Mouse (Mus musculus): ENCODE measurements around the gene Smarcb1. TPM values are rescaled to one million over a fixed set of nuclear protein-coding genes. Genes with fewer than 3 reads are reported as not detected.

Smarcb1 gene
- total and polyA plus RNA-seq, 3 experiments: 76.2 to 96.0 (median 94.9) TPM

DNA sequence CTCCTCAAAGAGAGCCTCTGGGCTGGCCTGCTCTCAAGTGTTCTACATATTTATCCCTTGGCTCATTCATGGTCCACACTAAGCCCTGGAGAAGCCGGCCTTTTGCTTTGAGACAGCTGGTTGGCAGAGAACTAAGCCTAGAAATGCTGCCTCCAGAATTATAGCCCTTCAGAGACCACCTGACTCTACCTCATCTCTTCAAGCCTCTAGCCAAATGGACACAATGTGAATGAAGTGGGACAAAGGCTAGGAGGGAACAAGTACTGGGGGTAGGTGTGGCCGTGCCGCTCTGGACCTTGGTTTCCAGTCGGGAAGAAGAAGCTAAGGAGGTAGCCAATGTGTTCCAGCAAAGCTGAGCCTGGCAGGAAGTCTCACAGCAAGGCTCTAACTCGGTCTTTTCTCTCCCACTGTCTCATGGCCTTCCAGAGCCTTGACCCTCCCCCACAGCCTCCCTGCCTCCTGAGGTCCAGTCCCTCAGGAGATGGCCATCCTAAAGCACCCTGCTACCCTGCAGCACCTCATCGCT is 23.3 kb downstream of the Smarcb1 start:
- no peak for DNase-seq (ENCODE audit: extremely low read depth)
- H3K9ac ChIP-seq (ENCODE audit: insufficient read depth, low read depth): no peak overlapping the region
- H3K36me3 ChIP-seq (replicated peaks in 1 of 2; ENCODE audit: control insufficient read depth in 1 of 2, insufficient read depth in 1 of 2, low read length in 1 of 2): peaks cover 35 to 89% of the 10 kb centered on the region in 2 experiments
- H3K27me3 ChIP-seq (replicated peaks): no peaks in the 10 kb centered on the region
- H3K4me1 ChIP-seq (ENCODE audit: control insufficient read depth in 1 of 2, insufficient read depth in 2 of 2): peaks cover 33 to 62% of the 10 kb centered on the region in 2 experiments
- in situ Hi-C loops (cut with MboI; ENCODE audit: low pct_ligation_motif_present, low pct_unique_long_range_greater_than_20kb, low sequenced_read_pairs): loop anchor here (5.0 kb wide), 1 partner anchor 39 kb away; the partner anchor contains the start of gene Mmp11
- H3K4me2 ChIP-seq (ENCODE audit: insufficient read depth, low read depth, poor library complexity, severe bottlenecking): no peak overlapping the region
- dilution Hi-C loops (cut with MboI; ENCODE audit: extremely low pct_ligation_motif_present, extremely low pct_unique_long_range_greater_than_20kb, low sequenced_read_pairs): no loop called here
- no peak overlapping the region; the same call in 1 of the 2 replicates for H3K27ac ChIP-seq (ENCODE audit: insufficient read depth, low read depth)
- no peak overlapping the region for H3K4me3 ChIP-seq (replicated peaks in 1 of 3; ENCODE audit: low read depth in 2 of 3, low read length in 2 of 3, poor library complexity in 1 of 3)
- no peaks in the 10 kb centered on the region; the same call in 1 of the 2 replicates for H3K79me2 ChIP-seq (replicated peaks; ENCODE audit: control insufficient read depth, extremely low read depth, insufficient read depth, poor library complexity, severe bottlenecking)
- no peaks in the 10 kb centered on the region for H3K9me3 ChIP-seq (replicated peaks; ENCODE audit: low read length)
- peak; percentile 32; the same call in 1 of the 2 replicates for TF ChIP-seq POLR2AphosphoS2 (IDR thresholded peaks at IDR 0.05; ENCODE audit: low read depth, low read length)
- no peak for TF ChIP-seq EP300 (IDR thresholded peaks at IDR 0.05; ENCODE audit: low read length)

DNA sequence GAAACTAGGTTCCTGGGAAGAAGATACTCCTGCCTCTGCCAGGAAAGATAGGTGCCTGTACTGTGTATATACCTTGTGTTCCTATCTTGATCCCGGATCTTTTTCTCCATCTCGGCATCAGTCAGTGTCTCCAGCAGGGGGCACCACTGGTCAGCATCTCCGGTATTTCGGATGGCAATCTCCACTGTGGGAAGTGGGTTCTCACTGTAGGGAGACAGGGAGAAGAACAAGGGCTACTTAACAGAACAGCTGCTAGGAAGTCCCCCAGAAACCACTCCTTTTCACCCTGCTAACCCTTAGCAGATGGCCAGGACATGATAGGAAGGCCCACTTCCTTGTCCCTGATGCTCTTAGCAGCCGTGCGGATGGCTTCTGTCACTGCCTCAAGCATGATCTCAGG is 24.0 kb downstream of the Smarcb1 start:
- H3K27me3 ChIP-seq (replicated peaks): no peaks in the 10 kb centered on the region
- H3K36me3 ChIP-seq (replicated peaks in 1 of 2; ENCODE audit: control insufficient read depth in 1 of 2, insufficient read depth in 1 of 2, low read length in 1 of 2): peaks cover 27 to 81% of the 10 kb centered on the region in 2 experiments
- dilution Hi-C loops (cut with MboI; ENCODE audit: extremely low pct_ligation_motif_present, extremely low pct_unique_long_range_greater_than_20kb, low sequenced_read_pairs): no loop called here
- TF ChIP-seq MEF2A (IDR thresholded peaks at IDR 0.05; ENCODE audit: borderline replicate concordance, low read depth, low read length) (no peak), MXI1 (IDR thresholded peaks at IDR 0.05; ENCODE audit: low read depth, low read length) (no peak), EP300 (IDR thresholded peaks at IDR 0.05; ENCODE audit: low read length) (no peak), POLR2AphosphoS2 (IDR thresholded peaks at IDR 0.05; ENCODE audit: low read depth, low read length) (no peak), SMC3 (IDR thresholded peaks at IDR 0.05; ENCODE audit: low read depth, low read length) (peak; percentile 59), RAD21 (IDR thresholded peaks at IDR 0.05; ENCODE audit: low read depth, low read length) (peak; percentile 41), CTCF (conservative IDR thresholded peaks at IDR 0.05 in 1 of 2, IDR thresholded peaks at IDR 0.05 in 1 of 2; ENCODE audit: low read depth in 2 of 2, low read length in 2 of 2) (peak; percentile 67 to 69), POLR2A (IDR thresholded peaks at IDR 0.05; ENCODE audit: low read depth, low read length) (0 out of 2 replicates have a peak, but pooled peaks have one; percentile 15), ETS1 (conservative IDR thresholded peaks at IDR 0.05; ENCODE audit: low read depth, low read length) (no peak), CHD1 (IDR thresholded peaks at IDR 0.05; ENCODE audit: low read depth, low read length) (no peak)
- no peak overlapping the region for H3K4me2 ChIP-seq (ENCODE audit: insufficient read depth, low read depth, poor library complexity, severe bottlenecking)
- in situ Hi-C loops (cut with MboI; ENCODE audit: low pct_ligation_motif_present, low pct_unique_long_range_greater_than_20kb, low sequenced_read_pairs): loop anchor here (5.0 kb wide), 1 partner anchor 40 kb away; the partner anchor contains the start of gene Mmp11
- no peaks in the 10 kb centered on the region for H3K9me3 ChIP-seq (replicated peaks; ENCODE audit: low read length)
- peak; percentile 52 for DNase-seq (ENCODE audit: extremely low read depth)
- no peak overlapping the region for H3K9ac ChIP-seq (ENCODE audit: insufficient read depth, low read depth)
- no peaks in the 10 kb centered on the region; the same call in 1 of the 2 replicates for H3K79me2 ChIP-seq (replicated peaks; ENCODE audit: control insufficient read depth, extremely low read depth, insufficient read depth, poor library complexity, severe bottlenecking)
- peaks cover 33 to 67% of the 10 kb centered on the region in 2 experiments for H3K4me1 ChIP-seq (ENCODE audit: control insufficient read depth in 1 of 2, insufficient read depth in 2 of 2)
- H3K27ac ChIP-seq (ENCODE audit: insufficient read depth, low read depth): peak overlapping the region; percentile 99; the same call in 1 of the 2 replicates
- H3K4me3 ChIP-seq (replicated peaks in 1 of 3; ENCODE audit: low read depth in 2 of 3, low read length in 2 of 3, poor library complexity in 1 of 3): no peak overlapping the region

DNA sequence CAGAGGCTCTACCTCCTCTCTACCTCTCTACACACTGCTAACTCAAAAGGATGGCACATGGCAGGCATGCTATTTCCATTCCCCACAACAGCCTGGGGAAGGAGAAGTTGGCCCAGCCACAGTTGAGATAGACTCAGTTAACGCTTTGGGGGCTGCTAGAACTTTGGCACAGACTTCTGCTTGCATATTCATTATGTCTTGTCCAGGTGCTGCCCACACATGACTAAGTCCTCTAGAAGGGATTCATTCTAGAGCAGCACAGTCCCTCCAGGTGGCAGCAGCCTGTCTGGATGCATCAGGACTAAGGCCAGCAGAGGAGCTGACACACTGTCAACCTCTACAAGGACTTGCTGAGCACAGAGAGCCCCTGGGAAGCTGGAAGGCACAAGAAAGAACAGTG is 25.2 kb downstream of the Smarcb1 start:
- Histone ChIP-seq H3K27ac (ENCODE audit: insufficient read depth, low read depth) (peak overlapping the region; percentile 99), H3K79me2 (replicated peaks; ENCODE audit: control insufficient read depth, extremely low read depth, insufficient read depth, poor library complexity, severe bottlenecking) (no peaks in the 10 kb centered on the region; the same call in 1 of the 2 replicates), H3K4me1 (ENCODE audit: control insufficient read depth in 1 of 2, insufficient read depth in 2 of 2) (peaks cover 33 to 70% of the 10 kb centered on the region in 2 experiments), H3K36me3 (replicated peaks in 1 of 2; ENCODE audit: control insufficient read depth in 1 of 2, insufficient read depth in 1 of 2, low read length in 1 of 2) (peaks cover 19 to 72% of the 10 kb centered on the region in 2 experiments), H3K9ac (ENCODE audit: insufficient read depth, low read depth) (no peak overlapping the region), H3K9me3 (replicated peaks; ENCODE audit: low read length) (no peaks in the 10 kb centered on the region), H3K4me3 (replicated peaks in 1 of 3; ENCODE audit: low read depth in 2 of 3, low read length in 2 of 3, poor library complexity in 1 of 3) (peak overlapping the region in 1 of 3 experiments; percentile 28), H3K4me2 (ENCODE audit: insufficient read depth, low read depth, poor library complexity, severe bottlenecking) (peak overlapping the region; percentile 76; the same call in 1 of the 2 replicates), H3K27me3 (replicated peaks) (no peaks in the 10 kb centered on the region)
- in situ Hi-C loops (cut with MboI; ENCODE audit: low pct_ligation_motif_present, low pct_unique_long_range_greater_than_20kb, low sequenced_read_pairs): loop anchor here (5.0 kb wide), 1 partner anchor 41 kb away; the partner anchor contains the start of gene Mmp11
- peak; percentile 76 for DNase-seq (ENCODE audit: extremely low read depth)
- dilution Hi-C loops (cut with MboI; ENCODE audit: extremely low pct_ligation_motif_present, extremely low pct_unique_long_range_greater_than_20kb, low sequenced_read_pairs): no loop called here
- TF ChIP-seq SMC3 (IDR thresholded peaks at IDR 0.05; ENCODE audit: low read depth, low read length): peak; percentile 46; the same call in 1 of the 2 replicates
- peak; percentile 34; the same call in 1 of the 2 replicates for TF ChIP-seq MXI1 (IDR thresholded peaks at IDR 0.05; ENCODE audit: low read depth, low read length)
- no peak for TF ChIP-seq PAX5 (IDR thresholded peaks at IDR 0.05; ENCODE audit: low read length)
- TF ChIP-seq NELFE (IDR thresholded peaks at IDR 0.05; ENCODE audit: low read depth, low read length): no peak
- TF ChIP-seq ZC3H11A (IDR thresholded peaks at IDR 0.05; ENCODE audit: low read depth, low read length): no peak
- no peak for TF ChIP-seq USF2 (conservative IDR thresholded peaks at IDR 0.05; ENCODE audit: low read depth, low read length)
- peak; percentile 68; the same call in 1 of the 2 replicates for TF ChIP-seq BHLHE40 (IDR thresholded peaks at IDR 0.05; ENCODE audit: low read depth, low read length)
- TF ChIP-seq CTCF (conservative IDR thresholded peaks at IDR 0.05 in 1 of 2, IDR thresholded peaks at IDR 0.05 in 1 of 2; ENCODE audit: low read depth in 2 of 2, low read length in 2 of 2): peak in 1 of 2 experiments; percentile 57; a peak in 2 of 4 replicates
- TF ChIP-seq ETS1 (conservative IDR thresholded peaks at IDR 0.05; ENCODE audit: low read depth, low read length): peak; percentile 37; the same call in 1 of the 2 replicates
- TF ChIP-seq MAFK (IDR thresholded peaks at IDR 0.05; ENCODE audit: insufficient replicate concordance, low read length): 0 out of 2 replicates have a peak, but pooled peaks have one; percentile 17
- TF ChIP-seq JUN (IDR thresholded peaks at IDR 0.05; ENCODE audit: insufficient read depth, low read depth, low read length): no peak
- no peak for TF ChIP-seq USF1 (IDR thresholded peaks at IDR 0.05; ENCODE audit: low read depth, low read length)
- no peak for TF ChIP-seq GABPA (IDR thresholded peaks at IDR 0.05; ENCODE audit: insufficient replicate concordance, low read depth, low read length)
- TF ChIP-seq UBTF (IDR thresholded peaks at IDR 0.05; ENCODE audit: low read depth, low read length): no peak
- no peak for TF ChIP-seq TBP (conservative IDR thresholded peaks at IDR 0.05; ENCODE audit: low read depth, low read length)
- TF ChIP-seq NRF1 (IDR thresholded peaks at IDR 0.05; ENCODE audit: low read depth, low read length): 0 out of 2 replicates have a peak, but pooled peaks have one; percentile 10
